Mouse (Mus musculus): ENCODE measurements at regions not wholly inside any gene's neighbourhood (a gene's known extent, or its start where the extent isn't known, plus 50 kb on each side); places are given as distances from the start of the nearest gene placed in this dataset.
A peak's percentile ranks its signal among the peaks of the same experiment; 100 is the strongest.

DNA sequence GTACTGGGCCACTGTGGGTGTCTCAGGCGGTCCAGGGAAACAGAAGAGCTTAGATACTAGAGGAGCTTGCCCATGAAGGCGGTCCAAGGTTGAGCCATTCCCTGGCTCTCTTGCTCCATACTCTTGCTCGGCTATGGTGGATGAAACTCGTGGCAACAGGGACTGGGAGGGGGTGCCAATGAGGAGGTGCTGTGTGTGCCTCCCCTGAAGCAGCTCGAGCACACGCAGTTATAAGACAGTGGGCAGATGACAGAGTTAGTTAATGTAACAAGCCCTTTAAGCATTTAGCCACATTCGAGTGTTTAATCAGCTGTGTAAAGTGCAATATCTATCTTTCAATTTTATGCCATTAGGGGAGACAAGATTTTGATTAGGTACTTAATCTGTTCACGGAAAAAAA, 237.5 kb downstream of the Dhx35 start:
- DNase-seq = no peak

DNA sequence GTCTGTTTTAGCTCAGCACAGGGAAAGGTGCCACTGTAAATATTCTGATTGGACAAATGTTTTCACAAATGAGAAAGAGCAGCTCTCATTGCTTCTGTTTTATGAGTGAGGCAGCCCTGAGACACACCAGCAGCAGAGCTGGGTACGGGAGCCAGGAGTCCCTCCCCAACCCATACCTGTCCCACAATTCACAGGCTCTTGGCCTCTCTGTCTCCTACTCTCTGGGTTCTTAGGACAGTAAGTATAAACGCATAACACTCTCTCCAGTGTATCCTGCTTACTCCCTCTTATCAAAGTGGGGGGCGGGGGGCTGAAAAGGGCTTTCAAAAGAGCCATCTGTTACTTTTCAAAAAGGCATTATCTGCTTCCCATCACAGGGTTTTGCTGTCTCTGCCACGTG, 245.3 kb downstream of the Dhx35 start:
- no peak for DNase-seq

DNA sequence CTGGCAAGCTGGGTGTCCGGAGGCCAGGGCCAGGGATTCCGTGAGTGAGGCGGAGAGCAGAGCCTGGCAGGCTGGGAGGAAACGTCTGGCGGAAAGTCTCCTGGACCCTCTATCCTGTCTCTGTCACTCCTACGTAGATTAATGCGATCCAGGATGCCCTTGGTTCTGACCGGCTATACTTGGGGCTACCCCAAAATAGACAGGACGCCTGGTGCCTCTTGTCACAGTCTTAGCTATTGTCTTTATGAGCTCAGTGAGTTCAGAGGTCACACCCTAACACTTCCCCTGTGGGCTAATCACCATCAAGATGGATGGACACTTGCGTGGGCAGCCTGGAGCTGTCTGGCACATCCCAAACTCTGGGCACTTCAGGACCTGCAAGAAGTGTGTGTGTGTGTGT, 258.9 kb downstream of the Dhx35 start:
- DNase-seq = no peak

DNA sequence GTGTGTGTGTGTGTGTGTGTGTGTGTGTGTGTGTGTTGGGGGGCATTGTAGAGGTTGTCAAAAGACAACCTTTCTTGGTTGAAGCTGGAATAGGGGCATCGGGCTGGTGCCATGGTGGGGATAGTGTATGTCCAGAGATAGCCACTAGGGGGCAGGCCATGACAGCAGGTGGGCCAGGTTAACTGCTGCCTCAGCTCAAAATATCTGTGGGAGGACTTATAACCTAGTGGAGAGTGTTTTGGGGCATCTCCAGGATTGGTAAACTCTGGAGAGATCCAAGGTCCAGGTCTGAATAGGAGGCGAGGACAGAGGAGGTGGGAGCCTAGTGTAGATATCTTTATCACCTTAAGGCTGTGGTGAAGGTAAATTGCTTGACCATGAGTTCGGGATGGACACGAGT, 259.3 kb downstream of the Dhx35 start:
- DNase-seq = peak; percentile 64

DNA sequence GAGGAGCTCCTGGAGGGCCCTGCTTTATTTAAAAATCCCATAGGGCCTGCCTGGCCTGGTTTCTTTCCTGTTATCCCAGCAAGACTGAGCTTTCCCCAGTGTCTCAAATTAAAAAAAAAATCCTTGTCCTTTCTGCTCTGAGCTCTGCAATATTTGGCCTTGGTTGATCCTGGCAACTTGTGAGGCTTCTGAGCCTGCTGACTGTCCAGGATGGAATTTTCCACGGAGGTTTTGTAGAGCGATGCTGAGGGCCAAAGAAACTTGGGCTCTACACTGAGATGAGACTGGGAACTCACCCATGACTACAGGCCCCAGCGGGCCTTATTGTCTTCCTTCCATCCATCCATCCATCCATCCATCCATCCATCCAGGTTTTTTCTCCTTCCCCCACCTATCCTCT, 259.8 kb downstream of the Dhx35 start:
- DNase-seq = no peak

DNA sequence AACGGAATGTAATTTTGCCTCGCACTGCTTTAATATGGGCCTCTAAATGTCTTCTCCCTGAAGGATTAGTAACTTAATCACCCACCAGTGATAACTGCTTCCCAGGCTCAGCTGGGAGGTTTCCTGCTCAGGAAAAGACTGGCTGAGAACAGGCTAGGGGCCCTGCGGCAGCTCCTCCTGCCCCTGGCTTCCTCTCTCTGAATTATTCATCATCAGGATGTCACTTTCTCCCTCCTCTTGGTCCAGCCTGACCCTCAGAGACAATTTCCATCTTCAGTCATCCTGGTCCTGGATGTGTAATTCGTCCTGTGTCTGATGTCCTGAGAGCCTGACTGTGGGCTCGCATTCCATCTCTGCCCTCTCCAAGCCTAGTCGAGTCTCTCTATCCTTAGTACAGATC, 261.2 kb downstream of the Dhx35 start:
- DNase-seq = no peak

DNA sequence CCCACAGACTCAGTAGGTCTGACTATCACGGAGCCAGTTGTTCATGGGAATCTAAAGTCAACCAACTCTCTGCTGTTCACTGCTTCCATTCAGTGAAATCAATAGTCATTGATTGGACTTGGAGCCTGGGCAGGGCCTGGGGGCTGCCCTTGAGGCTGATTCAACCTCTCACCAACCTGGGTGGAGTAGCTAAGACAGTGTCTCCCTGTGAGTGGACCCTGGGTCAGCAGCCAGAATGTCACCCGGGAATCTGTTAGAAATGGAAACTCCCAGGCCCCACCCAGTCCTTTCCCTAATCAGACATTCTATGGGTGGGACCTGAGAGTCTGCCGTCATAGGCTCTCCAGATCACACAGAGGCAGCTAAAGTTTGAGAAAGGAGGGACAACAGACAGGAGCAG, 262.4 kb downstream of the Dhx35 start:
- DNase-seq = no peak

DNA sequence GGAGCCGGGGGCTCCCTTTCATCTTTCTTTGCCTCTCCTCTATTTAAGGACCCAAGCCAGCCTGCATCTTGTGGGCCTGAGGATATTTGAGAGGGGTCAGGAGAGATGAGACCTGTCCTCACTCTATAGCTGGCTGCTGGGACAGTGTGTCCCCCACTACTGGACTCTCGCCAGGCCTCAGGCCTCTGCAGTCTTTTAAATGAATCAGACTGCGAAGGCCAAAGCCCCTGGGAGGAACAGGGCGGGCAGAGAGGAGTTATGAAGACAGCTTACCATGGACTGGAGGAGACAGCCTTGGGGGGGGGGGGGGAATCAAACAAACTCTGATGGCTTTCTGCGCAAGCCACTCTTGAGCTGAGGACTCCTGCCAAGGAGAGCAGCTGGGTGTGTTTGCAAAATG, 262.9 kb downstream of the Dhx35 start:
- DNase-seq = no peak

DNA sequence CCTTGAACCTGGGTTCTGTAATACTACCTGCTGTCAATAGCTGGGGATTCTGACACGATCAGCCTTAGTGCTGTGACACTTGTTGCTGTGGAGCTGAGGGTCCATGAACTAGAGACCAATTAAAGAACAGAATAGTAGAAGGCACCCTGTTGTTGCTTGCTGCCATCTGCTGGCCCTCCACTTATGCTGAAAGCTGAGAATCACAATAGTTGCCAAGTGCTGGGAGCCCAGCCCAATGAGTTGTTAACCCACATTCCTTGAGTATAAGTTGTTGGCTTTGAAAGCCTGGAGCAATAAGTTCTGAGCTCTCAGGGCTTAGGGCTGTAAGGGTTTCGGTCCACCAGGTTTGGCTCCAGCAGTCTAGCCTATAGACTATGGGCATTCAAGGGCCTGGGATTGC, 267.7 kb downstream of the Dhx35 start:
- peak; percentile 26 for DNase-seq

DNA sequence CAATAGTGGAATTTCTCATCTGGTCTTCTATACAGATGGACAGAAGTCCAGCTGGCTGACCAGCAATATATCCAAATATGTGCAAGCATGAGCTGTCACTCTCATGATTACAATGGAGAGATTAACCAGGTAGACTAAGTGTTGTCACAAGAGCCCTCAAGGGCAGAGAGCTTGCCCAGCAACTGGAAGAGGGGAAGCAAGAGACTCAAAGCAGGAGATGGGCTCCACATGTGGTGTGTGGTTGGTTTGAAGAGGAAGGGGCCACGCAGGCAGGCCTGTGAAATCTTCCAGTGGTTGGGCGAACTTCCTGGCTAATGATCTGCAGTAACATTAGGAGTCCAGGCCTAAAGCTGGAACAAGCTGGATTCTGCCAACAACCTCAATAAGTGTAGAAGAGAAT, 268.1 kb downstream of the Dhx35 start:
- DNase-seq = no peak

DNA sequence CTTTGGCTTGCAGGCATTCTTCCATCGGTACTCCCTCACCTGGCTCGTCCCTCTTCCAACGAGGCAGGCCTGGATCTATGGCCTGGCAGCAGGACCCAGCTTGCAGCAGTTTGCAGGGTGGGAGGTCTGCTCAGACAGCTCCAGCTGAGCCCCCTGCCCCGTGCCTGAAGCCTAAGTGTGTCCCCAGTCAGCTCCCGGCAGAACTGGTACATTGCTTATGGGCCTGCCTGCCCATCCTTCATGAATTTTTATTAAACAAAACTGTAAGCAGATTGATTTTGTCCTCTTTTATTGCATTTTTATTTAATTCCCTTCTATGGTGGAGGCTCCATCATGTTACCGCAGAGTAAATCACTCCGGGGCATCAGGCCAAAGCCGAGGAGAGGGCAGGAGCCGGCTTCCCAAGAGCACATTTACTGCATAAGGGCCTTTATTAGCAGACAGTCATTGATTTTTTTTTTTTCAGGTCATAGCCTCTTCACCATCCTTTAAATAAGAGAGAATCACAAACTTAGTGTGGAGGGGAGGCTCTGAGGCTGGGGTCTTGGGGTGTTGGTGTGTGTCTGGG, 269.9 kb downstream of the Dhx35 start:
- DNase-seq = no peak

DNA sequence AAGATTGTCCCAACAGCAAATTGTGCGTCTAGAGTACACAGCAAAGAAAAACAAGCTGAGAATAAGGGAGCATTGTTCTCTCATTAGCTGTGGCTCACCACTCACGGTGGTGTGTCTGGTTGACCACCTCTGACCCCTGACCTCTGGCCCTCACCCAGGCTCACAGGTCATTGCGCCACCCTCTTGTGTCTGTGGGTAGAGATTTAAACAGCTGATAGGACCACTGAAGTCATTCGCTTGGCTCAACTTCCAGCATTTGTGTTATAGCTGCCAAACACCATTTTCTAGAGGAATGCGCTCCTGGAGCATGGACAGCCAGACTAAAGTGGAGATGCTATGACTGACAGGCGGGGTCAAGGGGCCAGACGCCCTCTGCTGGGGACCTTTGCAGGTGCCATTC, 272.9 kb downstream of the Dhx35 start:
- no peak for DNase-seq

DNA sequence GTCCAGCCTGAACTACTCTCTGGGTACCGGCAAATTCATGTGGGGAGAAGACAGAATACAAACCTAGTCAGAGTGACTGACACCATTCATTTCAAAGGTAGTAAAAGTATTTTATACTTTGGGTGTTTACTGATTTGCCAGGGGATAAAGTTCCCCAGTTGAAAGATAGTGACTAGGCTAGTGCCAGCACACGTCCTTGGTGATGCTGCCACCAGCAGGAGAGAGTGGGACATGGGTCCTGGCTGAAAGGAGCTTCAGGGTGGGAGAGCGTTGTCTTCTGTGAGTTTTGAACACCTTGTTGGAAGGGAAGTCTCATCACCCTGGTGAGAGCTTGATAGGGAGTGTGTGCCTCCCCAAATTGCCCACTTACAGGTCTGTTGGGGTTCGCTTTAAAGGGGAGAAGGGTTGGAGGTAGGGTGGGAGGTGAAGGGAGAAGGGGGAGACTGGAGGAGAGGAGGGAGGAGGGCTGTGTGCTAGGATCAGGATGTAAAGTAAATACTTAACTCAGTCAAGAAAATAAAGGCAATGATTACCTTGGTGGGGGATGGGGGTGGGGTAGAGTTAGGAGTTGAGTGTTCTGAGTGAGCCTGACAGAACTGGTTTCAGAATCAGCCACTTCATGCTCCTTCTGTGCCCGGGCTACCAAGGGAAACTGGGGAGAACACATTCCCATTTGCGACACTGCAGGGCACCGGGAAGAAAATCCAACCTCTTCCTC, 273.9 kb downstream of the Dhx35 start:
- no peak for DNase-seq

DNA sequence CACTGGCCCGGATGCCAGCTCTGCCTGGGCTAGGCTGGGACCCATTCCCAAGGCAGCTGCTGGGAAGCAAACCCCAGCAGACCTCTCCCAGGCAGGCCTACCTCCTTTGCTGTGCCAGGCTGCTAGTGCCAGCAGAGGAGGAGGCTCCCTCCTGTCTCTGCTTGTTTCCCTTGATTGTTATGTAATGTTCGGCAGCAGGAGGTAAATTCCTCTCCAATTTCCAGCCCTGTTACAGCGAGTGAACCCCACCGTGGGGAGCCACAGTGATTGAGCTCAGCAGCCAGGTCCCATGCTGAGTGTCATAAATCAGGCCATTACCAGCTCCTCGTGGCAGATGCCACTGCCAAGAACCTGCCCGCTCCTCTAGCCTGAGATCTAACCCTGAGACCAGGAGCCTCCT, 274.6 kb downstream of the Dhx35 start:
- no peak for DNase-seq

DNA sequence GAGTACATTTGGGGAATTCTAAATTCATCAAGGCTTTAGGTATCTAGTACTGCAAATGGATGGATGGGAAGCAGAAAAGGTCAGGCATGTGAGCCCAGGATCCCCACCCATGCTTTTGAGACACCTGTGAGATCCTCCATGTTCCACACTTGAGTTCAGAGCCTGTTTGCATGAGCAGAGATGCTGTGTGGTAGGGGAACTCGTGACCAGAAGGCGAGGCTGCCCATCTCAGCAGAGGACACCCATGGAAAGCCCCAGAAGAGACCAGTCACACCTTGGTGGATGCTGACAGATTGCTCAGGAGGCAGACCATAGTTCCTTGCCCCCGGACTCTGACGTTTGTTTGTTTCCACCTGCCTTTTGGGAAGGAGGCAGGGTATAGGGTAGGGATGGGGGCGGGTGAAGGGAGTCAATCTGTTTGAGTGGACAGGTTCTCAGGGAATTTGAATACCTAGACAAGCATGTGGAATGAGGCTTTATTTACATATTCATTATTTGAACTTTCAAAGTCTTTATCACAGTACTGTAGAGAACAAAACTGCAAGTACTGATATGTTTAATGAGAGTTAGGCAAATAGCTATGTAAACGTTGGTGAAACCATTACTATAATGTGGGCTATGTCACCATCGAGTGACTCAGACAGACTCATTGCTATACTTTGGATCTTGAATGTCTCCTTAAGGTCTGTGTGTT, 278.5 kb downstream of the Dhx35 start:
- DNase-seq = no peak

DNA sequence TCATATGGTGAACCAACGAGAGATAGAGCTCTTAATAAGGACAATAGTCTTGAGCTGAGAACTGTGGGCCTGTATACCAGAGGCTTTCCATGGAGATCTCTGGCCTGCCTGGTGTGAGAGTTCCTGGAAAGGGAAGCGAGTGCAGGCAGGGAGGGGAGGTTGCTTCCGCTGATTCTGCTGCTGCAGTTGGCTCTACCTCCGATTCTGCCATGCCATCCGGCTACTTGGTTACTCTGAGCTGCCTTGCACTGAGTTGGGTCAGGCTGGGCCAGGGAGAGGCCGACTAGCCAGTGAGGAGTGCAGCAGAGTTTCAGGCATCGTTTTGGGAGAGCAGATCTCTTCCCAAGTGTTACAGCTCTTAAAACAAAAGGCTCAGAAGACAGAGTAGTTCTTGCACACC, 285.2 kb downstream of the Dhx35 start:
- no peak for DNase-seq

DNA sequence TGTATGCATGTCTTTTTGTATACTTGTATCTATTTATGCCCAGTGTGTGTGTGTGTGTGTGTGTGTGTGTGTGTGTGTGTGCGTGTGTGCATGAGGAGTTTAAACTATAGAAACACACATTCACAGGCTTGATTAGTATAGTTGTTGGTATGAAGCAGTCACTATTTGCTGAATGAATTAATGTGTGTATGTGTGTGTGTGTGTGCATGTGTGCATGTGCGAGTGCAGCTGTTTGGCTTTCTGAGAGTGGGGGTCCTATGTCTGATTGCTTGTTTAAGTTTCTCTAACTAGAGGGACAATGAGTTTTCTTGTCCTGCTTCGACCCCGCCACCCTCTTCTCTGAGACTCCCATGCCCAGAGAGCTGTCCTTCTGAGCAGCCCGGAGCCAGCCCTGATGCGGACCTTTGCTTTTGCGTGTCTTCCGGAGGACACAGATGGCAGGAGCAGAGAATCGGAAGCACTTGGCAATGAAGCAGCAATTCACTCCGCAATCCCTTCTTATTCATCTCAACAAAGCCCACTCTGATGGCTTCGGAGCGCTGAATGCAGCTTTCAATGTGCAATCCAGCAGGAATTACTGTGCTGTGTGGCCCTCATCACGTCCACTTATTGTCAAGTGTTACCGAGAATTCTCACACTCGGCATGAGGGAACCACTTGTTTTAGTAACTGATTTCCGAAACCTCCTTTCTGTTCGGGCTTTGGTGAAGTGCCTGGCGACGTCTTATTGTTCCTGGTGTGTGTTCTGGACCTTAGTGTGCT, 286.4 kb downstream of the Dhx35 start:
- DNase-seq = no peak

DNA sequence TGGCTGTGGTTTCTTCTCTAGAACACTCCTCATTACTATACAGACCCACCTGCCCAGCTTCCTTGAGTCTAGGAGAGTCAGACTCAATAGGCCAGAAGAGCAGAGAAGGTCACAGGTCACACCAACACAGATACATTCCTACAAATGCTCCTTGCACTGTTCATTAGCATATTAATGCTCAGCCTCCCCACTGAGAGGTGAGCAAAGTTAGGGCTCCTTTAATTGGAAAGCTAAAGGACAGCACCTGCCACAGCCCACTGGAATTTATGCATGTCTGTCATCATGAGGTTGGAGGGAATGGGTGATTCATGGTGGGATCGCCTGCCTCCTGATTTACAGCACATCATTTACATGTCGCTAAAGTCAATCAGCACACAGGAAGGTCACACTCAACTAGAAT, 292.2 kb downstream of the Dhx35 start:
- DNase-seq = no peak

DNA sequence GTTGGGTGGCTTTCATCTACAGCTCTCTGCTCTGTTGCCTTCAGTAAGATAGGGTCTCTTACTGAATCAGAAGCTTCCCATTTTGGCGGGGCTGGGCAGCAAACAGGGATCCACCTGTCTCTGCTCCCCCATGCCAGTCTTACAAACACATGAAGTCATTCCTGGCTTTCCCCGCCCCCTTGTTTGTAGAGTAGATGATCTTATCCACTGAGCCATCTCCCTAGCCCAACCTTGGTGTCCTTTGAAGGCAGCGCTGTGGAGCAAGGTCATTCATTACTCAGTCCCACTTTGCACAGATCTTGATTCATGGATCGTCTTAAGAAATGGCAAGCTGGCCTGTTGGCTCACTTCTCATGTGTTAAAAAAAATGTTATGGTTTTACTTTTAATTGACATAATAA, 293.6 kb downstream of the Dhx35 start:
- DNase-seq = no peak

DNA sequence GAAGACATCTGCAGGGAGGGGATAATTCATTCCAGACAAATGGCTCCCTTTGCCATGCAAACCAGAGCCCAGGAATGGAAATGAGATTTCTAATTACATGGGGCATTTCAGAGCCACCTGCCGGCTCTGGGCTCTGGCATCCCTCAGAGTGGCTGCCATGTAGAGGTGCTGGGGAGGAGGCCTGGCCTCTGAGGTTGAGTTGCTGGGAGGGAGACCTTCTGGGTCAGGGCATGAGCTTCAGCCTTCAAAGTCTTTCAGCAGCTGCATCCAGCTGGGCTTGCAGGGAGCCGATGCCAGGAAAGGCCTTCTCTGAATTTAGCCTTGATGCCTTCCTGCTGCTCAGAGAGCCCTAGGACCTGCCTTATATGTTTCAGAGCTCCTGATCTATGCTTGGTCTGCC, 302.1 kb downstream of the Dhx35 start:
- DNase-seq = no peak

DNA sequence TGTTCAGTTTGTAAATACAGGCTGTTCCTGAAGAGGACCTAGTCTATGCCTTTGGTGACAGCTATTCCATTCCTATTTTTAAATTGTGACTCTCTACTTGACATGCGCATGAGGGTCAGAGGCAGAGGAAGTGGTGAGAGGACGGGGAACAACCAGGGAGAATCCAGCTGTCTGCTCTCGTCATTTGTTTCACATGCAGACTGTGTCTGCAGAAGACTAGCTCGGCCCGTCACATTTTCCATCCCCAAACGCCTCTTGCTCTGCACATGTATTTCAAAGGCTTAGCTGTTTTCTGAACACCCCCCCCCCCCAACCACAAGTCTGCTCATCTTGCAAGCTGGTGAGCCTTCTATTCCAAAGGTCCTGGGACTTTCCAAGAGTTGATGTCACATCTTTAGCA, 339.4 kb downstream of the Dhx35 start:
- no peak for DNase-seq

DNA sequence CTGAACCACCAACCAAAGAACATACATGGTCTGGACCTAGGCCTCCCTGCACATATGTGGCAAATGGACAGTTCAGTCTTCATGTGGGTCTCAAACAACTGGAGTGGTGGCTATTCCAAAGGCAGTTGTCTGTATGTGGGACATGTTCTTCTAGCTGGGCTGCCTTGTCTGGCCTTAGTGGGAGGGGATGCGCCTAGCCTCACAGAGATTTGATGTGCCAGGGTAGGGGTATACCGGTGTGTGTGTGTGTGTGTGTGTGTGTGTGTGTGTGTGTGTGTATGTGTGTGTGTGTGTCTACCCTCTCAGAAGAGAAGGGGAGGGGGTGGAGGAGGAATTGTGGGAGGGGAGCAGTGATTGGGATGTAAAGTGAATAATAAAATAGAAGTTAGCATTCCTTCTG, 344.0 kb downstream of the Dhx35 start:
- no peak for DNase-seq

DNA sequence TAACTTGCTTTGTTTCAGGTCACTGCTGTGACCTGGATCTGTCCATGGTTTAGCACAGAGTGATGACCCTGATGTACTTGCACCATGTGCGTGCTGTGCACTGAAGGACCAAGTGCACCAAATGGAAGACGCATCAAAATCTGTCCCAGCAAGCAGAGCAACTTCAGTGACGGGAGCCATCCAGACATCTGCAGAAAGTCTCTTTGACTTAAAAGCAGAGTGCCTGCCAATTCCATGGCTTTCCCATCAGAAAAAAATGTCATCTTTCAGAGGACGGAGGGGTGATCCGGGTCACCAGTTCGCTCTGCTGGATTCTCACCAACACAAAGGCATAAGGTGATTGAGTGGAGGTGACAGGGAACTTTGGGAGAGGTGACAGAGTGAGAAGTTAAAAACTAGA, 351.4 kb downstream of the Dhx35 start:
- DNase-seq = no peak

DNA sequence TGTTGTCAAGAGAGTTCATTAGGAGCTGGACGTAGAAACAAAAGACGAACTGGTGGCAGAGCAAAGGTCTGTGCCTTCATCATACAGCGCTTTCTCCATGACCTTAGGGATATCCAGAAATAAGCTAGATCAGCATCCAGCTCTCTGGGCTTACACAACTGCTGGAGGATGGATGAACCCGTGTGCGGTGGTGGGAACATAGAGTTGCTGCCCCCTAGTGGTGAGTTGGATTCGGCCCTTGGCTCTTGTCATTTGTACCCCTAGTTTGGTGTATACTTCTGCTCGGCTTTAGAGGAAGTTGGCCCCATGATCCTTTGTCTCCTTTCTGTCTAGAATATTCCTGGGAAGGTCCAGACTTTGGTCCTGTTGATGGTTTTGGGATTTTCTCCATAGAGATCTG, 369.4 kb downstream of the Dhx35 start:
- DNase-seq = peak; percentile 43

All from right cerebral cortex, postnatal 14 days (tissue).